Mouse (Mus musculus): Measurements from ENCODE around the gene Glrp1.

Glrp1 gene

DNA sequence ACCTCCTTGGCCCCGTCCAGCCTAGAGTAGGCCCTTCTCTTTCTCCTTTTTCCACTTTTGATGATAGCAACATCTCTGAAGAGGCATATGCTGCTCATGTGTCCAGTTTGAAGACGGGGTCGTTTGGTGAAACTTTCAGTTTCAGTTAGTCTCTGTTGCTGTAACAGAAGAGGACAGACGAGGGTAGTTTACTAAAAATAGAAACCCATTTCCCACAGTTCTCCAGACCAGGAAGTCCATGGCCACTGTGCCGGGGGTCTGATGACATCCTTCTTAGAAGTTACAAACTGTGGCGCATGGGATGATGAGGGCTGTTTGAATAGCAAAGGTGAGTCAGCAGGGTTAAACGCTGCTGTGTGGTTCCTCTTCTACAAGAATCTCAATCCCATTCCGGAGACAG, at the start of gene Glrp1:
Gene Glrp1, minus strand, starts transcription at position 278 of the 400 bp plus-strand sequence.
- DNase-seq: no peak

DNA sequence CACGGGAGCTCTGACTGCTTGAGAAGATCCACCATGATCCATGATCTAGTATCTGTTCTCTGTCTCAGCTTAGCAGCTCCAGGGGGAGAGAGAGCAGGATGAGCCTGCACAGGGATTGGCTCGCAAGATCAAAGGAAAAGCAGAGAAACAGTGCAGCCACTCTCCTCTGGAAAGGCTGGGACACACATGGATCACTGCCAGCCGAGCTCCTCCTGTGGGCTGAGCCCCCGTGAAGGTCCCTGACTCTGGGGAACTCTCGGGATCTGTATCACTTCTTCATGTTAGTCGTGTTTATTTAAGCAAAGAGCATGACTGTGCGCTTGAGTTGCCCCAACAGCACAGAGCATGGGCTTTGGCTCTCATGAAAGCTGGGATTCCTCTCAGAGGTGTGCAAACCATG, 49.4 kb upstream of the Glrp1 start:
- no peak for DNase-seq

DNA sequence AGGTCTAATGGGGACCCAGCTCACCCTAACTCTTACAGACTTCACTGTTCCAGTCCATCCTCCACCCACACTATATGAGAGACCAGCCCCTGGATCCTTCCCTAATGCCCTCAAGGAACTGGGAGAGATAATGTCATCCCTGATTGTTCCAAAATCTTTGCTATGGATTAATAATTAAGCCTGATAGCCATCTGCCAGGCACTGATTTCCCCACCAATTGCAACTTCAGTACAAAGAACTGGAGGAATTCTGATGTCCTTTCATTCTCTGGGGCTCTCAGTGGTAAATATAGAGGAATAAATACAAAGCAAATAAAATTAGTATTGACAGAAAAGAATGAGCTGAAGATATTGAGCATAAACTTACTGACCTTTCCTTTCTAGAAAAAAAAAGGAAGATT, 48.9 kb upstream of the Glrp1 start:
- no peak for DNase-seq

DNA sequence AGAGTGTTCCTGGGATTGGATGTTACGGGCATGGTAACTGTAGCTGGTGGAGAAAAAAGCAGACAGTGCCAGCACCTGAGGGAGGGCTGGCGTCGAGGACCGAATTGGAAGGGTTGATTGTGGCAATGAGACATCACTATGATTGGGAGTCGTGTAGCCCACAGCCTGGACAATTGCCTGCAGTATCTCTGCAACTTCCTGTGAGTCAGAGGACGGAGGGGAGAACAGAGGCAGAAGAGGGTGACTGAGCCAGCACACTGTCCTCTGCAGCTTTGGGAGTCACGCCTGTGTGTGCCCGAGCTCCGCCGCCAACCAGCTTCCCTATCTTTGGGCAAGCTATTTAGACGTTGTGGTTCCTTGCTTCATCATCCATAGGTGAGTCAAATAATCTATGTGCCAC, 46.5 kb upstream of the Glrp1 start:
- no peak for DNase-seq

DNA sequence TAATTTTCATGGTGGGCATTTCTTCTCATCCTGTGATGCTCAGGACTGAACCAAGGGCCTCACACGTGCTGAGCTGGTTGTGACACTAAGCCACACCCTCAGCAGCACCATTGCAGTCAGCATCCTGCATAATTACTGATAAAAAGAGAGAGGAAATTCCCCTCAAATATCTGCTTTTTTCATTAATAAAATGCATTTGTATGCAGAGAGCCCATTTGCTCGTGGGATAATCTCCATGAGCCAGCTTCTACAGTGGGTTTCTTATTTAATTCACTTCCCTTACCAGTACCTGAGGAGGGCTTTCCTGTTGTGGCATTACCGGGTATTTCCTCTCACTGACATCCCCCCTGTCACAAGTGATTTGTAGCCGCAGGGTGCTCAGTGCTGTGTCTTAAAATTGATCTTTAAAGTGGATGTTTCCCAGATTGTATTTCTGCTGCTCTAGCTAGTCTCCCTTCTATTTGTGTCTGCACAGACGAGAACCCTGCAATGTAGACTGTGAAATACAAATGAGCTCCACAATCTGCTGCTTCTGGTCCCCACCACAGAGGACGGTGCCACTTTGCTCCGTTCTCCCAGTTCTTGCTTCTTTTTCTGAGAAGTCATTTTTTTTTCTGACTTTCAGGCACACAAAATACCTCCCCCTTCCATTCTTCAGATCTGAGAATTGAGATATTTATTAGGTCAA, 43.8 kb upstream of the Glrp1 start:
- no peak for DNase-seq

DNA sequence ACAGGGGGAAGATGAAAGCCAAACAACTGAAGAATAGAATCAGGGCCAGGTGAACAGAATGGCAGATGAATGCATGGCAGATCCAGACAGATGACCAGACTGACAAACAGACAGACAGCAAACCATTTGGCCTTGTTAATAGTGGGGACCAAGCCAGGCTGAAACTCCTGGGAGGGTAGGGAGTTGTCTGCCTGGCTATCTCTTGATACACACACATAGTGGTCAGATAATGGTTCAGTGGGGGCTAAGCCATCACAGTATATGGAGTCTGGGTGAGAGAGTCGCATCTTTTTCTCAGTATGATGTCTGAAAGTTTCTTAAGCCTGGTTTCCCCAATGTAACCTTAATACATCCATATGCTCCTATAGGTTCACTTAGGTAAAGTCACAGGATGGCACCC, 39.4 kb upstream of the Glrp1 start:
- DNase-seq: no peak

DNA sequence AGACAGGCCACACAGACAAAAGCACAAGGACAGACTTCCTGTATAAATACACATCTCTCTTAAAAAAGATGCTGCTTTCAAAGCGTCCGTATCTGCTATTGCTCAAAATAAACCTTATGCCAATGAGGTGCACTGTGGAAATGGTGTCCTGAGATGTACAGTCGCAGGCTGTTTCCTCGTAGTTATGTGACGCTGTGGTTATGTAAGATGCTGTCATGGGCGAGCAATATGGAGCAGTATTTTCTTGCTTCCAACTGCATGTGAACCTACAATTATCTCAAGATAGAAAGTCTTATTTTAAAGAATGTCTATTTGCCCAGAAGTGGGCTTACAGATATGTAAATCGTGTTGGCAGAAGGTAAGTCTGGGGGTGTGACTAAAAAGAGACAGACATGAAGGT, 37.3 kb upstream of the Glrp1 start:
- no peak for DNase-seq

DNA sequence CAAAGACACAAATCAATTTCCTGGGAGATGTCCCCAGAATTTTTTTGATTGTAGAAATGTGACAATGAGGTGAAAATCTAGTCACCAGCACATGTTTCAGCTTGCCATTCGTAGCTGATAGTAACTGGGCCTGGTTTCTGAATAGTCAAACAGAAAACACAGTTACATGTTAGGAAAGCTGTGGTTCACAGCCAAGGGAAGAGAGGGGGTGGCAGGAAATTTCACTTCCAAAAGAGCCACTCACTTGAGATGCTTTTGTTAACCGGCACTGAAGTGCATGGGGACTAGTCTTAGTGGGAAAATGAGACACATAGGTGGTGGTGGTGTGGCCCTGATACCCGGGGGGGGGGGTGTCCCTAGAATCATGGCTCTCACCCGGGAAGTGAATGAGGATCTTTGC, 33.7 kb upstream of the Glrp1 start:
- DNase-seq: no peak

DNA sequence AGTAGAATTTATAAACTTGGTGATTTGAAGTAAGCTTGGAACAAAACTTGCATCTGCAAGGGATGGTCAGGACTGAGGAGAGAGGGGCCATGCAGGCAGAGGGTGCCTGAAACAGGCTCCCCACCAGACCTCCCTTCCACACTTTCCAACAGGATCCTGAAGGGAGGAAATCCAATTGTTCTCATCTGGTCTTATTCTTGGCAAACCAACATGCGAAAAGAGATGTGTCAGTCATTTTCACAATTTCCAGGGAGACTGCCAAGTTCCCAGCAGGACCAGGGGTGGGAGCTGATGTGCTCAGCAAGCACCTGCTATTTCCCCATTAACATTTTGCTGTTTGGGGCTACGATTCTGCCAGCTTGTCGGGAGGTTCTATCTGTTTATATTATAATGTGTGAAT, 30.0 kb upstream of the Glrp1 start:
- no peak for DNase-seq

DNA sequence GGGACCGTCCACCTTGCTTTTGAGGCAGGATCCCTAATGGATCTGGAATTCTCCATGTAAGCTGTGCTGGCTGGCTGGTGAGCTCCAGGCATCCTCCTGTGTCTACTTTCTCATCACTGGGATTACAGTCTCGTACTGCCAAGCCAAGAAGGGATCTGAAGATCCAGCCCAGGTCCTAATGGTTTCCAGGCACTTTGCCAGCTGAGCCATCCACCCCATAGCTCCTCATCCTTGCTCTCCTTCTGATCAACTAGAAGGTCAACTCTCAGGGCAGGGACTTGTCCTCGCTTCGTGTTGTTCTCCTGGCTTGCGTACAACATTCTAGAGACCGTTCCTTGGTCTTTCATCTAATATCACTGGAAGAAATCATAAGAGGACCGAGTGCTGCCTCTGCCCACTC, 29.4 kb upstream of the Glrp1 start:
- no peak for DNase-seq

DNA sequence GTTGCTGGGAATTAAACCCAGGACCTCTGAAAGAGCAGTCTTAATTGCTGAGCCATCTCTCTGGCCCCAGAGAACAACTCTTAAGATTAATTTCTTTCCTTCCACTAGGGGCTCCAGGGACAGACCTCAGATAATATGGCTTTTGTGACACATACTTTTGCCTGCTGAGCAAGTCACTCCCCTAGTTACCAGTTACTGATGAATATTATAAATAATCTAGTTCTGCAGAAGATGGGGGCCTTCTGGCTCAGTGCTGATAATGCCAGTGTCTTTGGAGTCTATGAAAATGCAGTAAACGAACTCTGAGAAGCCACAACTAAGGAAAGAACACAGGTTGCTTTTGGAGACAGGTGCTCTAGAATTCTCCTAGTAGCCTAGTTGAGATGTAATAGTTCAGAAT, 26.4 kb upstream of the Glrp1 start:
- DNase-seq: no peak

DNA sequence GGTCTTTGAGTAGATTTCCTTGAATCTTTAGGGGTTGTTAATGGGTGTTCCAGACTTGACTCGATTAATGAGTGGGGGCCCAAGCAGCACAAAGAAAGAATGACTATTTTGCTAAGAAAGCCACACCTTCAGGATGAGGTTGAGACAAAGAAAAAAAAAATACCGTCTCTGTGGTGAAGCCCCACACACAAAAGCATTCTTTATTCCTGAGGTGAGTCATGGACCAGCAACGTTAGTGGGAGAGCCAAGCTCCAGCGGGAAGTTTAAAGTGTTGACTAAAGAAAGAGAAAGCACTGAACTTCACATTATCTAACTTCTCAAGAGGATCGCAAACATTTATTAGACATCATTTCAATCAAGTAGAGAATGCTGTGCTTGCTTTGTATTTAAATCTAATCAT, 24.2 kb upstream of the Glrp1 start:
- DNase-seq: peak in 1 of 2 experiments; percentile 27

DNA sequence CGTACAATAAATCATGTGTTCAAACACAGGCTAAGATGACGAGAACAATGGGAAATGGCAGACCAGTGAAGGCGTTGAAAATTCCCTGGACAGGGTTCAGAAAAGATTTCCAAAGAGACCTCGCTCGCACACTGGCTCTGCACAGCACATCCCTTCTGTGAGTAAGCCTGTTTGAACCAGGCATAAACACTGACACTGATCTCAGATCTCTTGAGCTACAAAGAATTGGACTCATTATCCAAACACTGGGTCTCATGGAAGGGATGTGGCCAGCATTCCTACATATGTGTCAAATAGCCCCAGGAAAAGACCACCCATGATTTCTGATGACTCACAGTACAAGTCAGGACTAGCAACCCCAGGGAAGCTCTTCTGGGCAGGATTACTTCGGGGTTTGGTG, 16.3 kb upstream of the Glrp1 start:
- no peak for DNase-seq

DNA sequence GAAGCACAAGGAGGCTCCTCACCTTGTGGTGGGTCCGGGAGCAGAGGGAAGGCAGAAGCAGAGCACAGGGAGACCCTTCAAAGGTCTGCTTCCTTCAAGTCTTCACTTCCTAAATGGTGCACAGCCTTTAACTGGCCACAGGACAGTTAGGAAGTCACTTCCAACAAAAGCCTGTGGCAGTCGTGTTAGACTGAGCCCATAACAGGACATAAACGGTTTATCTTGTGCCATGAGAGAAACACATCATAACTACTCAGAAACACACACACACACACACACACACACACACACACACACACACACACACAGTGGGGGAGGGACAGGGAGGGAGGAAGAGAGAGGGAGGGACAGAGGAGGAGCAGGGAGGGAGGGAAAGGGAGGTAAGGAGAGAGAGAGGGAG, 15.8 kb upstream of the Glrp1 start:
- DNase-seq: no peak

DNA sequence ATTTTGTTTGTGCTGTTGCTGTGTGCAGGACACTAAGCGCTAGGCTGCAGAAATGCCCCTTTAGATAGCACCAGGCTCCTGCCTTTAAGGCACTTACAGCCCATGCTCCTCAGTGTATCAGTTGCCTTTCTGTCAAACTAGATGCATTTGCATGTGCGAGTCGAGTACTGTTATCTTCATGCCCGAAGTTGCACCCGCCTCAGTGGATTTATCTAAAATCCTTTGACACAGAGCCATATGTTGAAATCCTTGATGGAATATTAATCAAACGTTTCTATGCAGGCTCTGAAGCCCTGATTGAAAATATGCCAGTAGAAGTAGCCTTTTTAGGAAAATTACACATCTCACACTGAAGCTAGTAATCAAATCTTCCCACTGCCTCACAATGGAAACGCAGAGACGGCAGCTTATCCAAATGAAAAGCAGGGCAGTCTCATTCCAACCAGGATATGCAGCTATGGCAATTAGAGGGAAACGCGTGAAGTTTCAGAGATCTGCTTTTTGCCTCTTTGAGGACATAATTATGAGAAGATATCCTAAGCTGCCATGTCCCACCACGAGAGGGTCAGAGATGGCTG, 11.4 kb upstream of the Glrp1 start:
- no peak for DNase-seq

DNA sequence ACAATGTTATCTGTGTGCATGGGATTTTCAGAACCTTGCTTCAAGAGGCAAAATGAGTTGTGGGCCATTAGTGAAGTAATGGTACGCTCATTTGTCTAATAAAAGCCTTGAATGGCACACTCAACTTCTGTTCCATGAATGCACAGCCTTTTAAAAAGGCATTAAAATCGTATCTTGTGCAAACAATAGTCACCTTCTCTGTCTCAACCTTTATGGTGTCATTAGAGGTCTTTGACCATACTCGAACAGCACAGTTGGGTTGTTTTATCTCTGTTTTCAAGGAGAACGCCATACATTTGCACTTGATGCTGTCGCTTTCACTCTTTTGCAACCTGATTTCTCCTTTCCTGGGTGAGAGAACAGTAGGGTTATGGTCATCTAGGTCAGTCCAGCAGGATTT, 3.7 kb upstream of the Glrp1 start:
- DNase-seq: no peak

DNA sequence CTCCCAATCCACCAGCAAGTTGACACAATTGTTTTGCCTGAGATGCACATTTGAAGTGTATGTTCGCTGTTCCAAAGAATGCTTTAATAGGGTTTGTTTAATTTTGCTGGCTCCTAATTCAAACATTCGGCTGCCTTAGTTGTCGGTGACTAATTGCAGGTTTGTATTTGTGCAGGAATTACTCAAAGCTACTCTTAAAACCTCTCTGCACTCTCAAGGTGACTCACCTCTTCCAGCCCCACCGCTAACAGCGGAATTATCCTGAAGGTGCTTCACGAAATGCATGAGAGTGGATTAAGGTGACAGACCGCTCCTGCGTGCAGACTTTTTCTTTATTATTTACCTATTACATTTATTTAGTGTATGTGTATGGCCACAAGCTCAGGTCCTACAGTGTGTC, 2.0 kb downstream of the Glrp1 start:
- DNase-seq: peak; percentile 23 to 55

DNA sequence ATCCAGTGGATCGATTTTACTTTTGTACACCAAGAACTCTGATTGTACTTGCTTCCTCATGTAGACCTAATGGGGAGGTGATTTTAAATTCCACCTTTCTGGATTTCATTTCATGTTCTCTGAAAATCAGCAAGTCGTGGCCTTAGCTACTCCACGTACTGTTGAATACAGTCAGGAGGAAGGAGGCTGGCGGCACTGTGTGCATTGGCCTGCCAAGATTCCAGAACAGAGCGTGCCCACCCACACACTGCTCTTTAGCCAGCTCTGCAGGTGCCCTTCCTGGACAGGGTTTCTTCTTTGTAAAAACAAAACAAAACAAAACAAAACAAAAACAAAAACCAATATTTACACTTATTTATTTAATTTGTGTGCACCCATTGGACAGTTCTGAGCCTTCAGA, 2.7 kb downstream of the Glrp1 start:
- no peak for DNase-seq

DNA sequence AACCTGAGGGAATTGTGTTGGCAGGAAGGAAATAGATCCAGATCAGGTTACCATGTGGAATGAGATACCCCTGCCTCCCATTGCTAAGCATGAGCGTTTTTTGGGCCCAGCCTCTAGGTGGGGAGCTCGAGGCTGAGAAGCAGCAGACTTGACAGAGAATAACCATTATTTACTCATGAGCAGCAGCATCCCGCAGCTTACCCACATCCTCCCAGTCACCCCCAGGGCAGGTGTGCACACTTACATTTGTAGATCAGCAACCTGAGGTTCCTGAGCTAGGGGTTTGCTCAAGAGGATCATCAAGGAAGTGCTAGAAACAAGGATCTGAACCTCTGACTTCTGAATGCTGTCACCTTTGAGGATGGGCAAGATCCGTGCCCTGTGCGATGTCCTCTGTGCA, 3.5 kb downstream of the Glrp1 start:
- DNase-seq: no peak

DNA sequence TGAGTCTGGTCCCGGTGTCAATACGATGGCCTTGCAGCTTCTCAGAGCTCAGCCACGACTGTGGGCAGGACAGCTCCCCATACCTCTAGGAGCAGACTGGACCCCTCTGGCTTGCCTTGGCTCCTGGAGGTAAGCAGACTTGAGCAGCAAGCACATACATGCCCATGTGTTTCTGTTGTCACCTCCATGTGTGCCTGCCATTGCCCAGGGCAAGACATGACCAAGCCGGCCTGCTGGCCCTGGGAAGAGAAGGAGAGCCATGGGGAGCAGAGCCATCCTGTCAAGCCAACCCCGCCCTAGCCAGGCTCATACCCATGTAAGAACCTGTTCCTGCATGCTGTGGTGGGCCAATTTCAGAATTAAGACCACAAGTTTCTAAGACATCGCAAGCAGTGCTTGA, 4.2 kb downstream of the Glrp1 start:
- no peak for DNase-seq

DNA sequence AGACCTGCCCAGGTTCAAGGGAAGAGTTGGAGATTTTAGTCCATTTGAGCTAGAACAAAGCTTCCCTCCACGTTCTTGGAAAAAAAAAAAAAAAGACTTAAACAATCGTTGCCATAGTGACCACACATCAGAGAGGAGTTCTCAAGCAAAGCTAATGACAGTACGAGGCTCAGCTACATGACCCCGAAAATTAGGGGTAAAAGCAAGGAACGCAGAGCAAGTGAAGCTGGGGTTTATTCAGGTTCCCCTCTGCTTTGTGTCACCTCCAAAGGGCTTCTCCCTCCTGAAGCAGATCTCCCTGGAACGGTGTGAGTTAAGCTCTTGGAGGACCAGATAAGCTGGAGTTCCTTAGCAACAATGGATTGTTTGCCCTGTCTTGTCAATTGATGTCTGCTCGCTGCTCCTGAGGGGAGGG, 5.3 kb downstream of the Glrp1 start:
- no peak for DNase-seq

DNA sequence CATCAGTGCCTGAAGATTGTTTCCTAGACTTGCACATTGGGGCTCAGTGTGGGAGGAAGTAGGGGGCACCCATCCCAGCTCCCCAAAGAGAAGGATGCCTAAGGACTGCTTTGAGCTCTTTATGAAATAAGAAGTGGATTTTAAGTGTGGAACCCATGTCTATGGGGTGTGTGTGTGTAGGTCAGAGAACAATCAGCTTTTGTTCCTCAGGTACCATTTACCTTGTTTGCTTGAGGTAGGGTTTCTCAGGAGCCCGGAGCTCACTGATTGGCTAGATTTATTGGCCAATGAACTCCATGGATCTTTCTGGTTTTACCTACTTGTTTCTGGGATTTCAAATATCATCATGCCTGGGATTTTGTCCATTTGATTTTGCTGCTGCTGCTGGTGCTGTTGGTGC, 7.0 kb downstream of the Glrp1 start:
- no peak for DNase-seq

DNA sequence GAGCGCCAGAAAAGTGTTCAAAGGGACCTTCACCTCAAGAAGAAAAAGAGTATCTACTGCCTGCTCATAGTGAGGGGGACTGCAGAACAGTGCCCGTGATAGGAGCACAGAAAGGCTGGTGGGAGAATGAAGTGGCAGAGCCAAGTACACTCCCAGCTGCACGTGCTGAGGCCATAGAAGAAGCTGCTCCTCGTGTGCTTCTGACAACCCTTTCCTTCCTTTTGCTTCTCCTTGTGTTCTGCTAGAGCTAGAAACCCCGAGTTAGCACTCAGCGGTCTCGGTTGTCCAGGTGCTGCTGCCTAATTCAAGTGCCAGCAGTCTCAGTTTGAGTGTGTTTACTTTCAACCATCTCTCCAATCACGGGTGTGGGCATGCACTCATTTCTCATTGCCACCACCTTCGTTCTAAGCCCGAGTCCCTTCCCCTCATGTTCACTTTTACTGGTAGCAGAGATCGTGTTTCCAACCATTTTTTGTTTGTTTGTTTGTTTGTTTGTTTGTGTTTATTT, 10.6 kb downstream of the Glrp1 start:
- peak in 1 of 2 experiments; percentile 20 for DNase-seq

DNA sequence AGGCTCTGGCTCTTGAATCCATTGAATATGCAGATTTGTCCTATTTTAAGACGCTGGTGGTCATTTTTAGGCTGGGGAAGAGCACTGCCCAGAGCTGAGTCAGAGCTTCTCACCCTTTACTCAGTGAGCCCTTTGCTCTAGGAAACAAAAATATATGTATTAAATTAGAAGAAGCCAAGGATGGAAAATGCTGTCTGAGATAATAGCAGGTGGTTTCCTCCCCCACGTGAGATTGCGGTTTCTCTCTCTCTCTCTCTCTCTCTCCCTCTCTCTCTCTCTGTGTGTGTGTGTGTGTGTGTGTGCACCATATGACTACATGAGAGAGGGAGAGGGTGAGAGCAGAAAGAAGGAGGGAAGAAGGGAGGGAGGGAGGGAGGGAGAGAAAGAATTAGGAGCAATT, 12.5 kb downstream of the Glrp1 start:
- DNase-seq: no peak

DNA sequence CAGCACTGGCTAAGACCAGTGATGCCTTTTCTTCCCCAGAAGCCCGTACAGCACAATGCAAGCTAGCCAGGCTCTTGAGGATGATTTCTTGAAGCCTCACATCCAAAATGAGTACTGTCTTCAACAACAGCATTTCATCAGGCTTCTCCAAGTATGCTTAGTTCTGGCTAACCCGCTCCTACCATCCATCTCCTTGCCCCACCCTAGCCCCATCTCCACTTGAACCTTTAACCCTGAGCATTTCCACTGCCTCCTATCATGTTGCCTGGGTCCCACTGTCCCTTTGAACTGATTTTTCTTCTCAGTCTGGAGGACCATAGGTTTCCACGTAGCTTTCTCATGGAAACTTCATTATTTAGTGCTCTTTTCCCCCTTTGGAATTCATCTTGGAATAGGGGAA, 17.5 kb downstream of the Glrp1 start:
- DNase-seq: no peak
